Mouse (Mus musculus): ENCODE measurements around the gene Tmem25.

Tmem25 gene

DNA sequence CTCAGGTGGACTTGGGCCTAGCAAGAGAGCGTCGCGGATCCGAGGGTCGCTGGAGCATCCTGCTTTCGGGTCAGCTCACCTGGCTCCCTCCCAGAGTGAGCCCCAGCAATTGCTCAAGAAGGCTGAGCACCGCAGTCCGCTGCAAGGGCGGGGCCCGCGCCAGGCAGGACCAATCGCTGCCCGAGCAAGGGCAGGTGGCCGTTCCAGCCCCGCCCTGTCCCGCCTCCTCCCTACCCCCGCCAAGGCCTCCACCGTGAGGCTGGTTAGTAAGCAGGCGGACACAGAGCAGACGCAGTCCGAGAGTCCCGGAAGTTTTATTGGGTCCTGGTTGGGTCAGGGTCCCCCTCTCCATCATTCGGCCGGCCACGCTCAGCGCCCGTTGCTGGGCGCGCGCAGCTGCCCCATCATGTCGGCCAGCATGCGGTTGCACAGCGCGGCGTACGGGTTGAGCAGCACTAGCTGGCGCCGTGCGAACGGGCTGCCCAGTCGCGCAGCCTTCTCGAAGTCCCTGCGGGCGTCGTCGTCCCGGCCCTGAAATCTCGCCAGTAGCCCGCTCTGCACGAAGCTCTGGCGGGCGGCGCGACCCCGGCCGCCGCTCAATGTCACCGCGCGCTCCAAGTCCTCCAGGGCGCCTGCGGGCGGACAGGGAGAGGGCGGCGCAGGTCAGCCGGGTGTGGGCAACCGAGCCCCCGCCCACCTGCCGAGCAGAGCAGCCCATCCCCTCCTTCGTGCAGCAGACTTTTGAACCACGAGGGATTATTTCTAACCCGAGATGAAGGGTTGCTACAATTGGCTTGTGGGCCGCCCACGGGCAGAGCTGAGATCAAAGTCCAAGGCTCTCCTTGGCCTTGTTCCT, at the start of gene Tmem25:
TSS of gene Tmem25 (minus strand) at position 206 of the 856 bp plus-strand sequence.
- peak; percentile 81 to 92 for DNase-seq (ENCODE audit: low spot score in 2 of 2)

GRCm38 (mm10) chr9:44847446-44847845, 48.3 kb upstream of the Tmem25 start:
- no peak for DNase-seq (ENCODE audit: low spot score in 2 of 2)

DNA sequence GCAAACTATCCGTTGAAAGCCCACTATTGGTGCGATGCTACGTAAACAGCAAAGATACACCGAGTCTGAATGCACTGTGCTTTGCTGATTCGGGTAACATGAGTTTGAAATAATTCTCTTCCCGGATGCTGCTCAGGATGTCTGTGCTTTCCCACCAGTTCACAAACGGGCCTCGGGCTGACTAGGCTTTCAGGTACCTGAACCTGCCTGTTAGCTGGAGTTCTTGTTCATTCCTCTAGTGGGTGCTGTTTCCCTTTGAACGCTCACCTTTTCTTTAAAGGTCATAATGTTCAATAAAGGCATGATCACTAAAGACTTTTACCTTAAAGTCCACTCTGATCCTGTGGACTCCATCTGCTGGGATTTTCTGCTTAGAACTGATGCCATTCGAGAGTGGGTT, 42.1 kb upstream of the Tmem25 start:
- DNase-seq (ENCODE audit: low spot score in 2 of 2) = no peak

DNA sequence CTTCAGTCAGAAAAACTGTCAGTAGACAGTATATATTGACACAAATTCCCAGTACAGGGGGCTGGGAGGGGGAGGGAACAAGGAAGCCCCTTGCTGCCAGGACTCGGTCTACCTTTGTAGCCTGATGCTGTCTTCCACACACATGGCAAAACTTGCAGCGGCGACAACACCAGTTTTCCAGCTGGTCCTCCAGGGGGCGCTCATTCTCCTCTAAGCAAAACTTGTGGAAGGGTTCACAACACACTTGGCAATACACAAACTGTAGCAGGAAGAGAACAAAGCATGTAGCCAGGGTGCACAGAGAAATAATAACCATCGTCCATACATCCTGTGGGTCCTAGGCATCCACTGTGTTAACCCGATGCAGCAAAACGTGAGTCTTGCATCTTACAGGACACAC, 37.3 kb upstream of the Tmem25 start:
- peak; percentile 48 to 65 for DNase-seq (ENCODE audit: low spot score in 2 of 2)

DNA sequence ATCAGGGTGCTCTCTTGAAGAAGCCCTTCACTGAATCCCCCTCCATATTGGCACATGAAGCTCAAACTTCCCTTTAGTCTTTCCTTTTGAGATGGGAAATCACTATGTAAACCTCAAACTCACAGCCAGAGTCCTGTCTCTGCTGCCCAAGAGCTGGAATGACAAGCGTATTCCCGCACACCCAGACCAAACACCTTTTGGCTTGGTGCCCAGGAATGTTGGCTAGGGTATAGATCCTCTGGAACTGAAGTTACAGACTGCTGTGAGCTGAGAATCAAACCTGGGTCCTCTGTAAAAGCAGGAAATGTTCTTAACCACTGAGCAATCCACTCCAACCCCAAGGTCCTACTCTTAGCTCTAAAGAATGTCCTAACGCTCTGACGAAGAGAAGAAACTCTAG, 33.2 kb upstream of the Tmem25 start:
- no peak for DNase-seq (ENCODE audit: low spot score in 2 of 2)

DNA sequence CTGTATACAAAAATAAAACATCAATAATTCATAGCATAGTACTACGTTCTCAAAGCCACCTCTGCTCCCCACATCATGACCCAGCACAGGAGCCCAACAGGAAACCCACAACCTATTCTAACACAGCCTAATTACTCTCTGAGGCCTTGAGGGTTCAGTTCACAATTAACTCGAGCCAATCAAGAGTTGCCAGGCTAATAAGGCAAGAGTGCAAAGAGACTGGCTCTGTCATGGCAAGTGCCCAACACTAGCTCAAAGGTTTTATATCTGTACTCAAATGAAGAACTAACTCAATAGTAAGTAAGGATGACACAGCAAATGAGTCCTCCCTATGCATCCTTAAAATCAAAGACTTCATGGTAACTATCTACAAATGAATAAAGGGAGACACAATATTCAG, 31.4 kb upstream of the Tmem25 start:
- no peak for DNase-seq (ENCODE audit: low spot score in 2 of 2)

- no peak for DNase-seq (ENCODE audit: low spot score in 2 of 2)
Measured at GRCm38 (mm10) chr9:44828944-44829343, 29.8 kb upstream of the Tmem25 start.

DNA sequence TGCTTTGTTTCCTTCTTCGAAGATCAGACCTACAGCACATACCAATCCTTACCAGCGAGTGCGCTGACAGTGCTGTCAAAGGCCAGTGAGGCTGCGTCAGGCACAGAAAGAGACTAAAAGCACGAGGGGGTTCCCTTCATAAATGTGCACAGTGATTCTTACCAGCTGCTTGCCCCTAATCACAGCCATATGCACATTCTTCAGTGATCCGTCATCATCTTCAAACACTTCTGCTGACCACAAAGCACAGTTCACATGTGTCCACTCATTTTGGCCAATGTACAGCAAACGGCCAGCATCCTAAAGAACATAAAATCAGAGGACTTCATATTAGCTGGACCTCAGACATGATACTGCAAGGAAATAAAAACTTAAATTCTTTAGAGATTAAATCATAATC, 27.6 kb upstream of the Tmem25 start:
- no peak for DNase-seq (ENCODE audit: low spot score in 2 of 2)

DNA sequence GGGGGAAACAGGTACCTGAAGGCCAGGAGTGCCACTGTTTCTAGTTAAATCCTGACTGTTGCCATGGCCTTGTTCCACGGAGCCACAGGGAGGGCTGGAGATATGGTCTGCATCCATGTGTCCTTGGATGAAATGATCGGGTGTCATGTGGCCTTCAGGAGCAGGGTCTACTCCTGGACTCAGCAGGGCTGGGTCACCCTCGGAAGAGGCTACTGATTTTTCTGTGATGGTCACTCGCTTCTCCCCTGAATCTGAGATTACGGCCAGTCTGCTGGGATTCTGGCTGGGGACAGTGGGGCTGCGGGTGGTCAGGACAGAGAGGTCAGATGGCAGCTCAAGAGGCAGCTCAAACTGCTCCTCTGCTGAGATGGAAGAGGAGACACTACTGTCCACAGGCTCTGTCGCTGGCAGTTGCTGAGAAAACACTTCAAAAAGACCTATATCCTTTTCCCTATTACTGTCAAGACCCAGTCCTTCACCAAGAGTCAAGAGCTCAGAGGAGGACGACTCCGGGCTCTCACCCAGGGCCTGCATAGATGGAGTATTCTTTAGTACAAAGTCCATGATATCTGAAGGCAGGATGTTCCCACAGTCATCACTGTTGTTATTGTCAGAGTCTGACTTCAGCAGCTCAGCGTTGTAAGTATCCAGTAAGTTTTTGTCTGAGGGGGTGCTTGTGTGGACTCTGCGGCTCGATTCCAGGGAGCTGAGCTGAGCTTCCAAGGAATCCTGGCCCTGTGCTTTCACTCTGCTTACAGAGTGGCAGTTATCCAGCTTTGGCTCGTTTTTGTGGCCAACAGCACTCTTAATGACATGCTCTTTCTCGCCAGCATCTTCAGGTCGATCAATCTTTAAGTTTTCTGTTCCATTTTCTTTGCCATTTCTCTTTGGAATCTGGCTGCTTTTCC, 21.1 kb upstream of the Tmem25 start:
- DNase-seq (ENCODE audit: low spot score in 2 of 2) = no peak

DNA sequence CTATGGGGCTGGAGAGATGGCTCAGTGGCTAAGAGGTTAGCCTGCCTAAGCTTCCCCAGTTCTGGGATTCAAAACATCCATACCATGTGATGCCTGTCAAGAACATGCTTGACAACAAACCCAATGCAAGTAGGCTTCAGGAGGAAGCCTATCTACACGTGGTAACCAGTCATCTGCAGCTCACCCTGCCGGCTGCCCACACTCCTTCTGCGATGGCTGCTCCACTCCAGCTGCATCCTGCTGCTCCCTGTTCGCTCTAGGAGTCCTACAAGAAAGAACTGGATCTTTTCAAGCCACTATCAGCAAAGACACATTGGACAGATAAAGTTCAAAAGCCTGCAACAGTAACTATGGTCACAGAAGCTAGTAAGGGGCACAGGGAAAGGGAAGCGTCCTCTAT, 18.4 kb upstream of the Tmem25 start:
- DNase-seq (ENCODE audit: low spot score in 2 of 2) = no peak

DNA sequence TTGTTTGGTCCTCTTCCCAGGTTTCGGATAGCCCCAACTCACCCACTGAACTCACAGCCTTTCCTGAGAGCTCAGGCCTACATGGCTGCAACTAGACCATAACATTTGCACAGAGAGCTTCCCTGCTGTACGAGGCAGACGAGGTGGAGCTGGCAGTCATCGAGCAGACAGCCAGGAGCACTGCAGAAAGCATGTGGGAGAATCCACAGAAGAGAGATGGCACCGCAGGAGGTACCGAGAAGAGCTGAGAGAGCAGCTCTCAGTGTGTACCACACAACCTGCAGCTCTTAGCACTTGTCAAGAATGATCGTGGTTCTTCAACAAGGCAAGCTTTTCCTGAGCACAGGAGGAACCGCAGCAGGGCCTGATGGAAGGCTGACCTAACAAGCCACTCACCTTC, 15.1 kb upstream of the Tmem25 start:
- no peak for DNase-seq (ENCODE audit: low spot score in 2 of 2)

- DNase-seq (ENCODE audit: low spot score in 2 of 2) = no peak
Measured at GRCm38 (mm10) chr9:44810316-44810715, 11.2 kb upstream of the Tmem25 start.

DNA sequence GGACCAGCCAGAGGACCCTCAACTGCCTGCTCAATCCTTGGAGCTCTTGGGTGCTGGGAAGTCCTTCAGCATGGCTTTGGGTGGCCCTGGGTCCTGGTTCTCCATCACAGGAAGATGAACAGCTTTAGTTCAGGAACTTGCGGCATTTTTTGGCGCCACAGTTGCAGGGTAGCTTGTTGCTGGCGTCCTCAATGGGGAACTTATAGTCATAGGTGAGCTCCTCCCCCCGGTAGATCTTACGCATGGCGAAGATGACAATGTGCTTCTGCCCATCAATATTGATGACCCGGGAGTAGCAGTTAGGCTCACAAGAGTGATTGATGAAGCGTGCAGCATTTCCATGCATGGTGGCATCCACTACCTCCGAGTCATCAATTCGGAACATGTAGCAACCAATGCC, 8.7 kb upstream of the Tmem25 start:
- no peak for DNase-seq (ENCODE audit: low spot score in 2 of 2)

DNA sequence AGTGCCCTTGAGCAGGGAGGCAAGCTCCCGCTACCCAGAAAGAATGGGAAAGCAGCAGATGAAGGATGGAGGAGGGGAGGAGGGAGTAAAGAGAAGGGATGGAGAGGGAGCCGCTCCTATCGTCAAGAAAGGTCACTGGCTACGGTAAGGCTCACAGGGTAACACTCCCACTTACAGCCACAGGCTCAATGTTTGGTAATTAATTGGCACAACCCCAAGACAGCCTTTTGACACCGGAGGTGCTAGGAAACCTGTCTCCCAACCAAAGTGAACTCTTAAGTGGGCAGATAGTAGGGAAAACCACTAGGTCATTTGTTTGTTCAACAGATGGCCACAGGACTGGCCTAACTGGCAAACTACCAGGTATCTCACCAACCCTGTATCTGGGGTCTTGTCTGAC, 8.0 kb upstream of the Tmem25 start:
- no peak for DNase-seq (ENCODE audit: low spot score in 2 of 2)

DNA sequence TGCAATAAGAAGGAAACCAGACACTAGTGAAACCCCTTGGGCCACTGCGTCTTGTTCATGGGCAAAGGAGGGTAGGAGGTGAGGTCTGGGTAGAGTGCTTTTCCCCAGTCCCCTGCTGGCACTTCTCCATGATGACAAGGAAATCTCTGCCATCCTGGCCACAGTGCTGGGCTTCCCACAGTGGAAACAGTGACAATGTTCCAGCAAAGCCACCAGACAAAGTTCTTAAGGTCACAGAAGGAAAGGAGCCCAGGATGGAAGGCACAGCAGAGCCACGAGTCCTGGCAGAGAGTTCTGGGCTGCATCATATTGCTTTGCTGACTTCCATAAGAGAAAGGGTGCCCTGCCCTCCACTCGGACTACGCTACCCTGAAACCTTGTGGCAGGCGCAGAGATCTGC, 6.4 kb upstream of the Tmem25 start:
- no peak for DNase-seq (ENCODE audit: low spot score in 2 of 2)

- no peak for DNase-seq (ENCODE audit: low spot score in 2 of 2)
Measured at GRCm38 (mm10) chr9:44804678-44805077, 5.6 kb upstream of the Tmem25 start.

- DNase-seq (ENCODE audit: low spot score in 2 of 2) = peak in 1 of 2 experiments; percentile 33
Measured at GRCm38 (mm10) chr9:44802808-44803450, 3.8 kb upstream of the Tmem25 start, which contains the start of gene Ttc36. Gene Ttc36, minus strand, starts transcription at chr9:44803072.

- no peak for DNase-seq (ENCODE audit: low spot score in 2 of 2)
Measured at GRCm38 (mm10) chr9:44801669-44802068, 2.6 kb upstream of the Tmem25 start.

DNA sequence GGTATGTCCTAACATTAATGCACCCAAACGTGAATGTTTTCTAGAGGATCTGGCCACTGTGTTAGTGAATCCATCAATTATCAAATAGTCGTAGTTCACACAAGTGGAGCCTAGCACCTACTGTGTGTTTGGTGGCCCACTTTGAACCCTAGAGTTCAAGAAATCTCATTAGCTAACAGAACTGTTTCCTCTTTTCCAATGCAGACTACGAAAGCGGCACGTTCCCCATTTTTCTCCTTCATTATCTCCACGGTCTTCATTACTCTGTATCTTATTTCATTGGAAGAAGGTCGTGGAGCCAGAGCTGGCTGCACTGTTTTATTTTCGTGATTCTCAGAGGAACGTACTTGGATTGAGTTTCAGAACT, 834 bp upstream of the Tmem25 start:
- DNase-seq (ENCODE audit: low spot score in 2 of 2) = no peak

DNA sequence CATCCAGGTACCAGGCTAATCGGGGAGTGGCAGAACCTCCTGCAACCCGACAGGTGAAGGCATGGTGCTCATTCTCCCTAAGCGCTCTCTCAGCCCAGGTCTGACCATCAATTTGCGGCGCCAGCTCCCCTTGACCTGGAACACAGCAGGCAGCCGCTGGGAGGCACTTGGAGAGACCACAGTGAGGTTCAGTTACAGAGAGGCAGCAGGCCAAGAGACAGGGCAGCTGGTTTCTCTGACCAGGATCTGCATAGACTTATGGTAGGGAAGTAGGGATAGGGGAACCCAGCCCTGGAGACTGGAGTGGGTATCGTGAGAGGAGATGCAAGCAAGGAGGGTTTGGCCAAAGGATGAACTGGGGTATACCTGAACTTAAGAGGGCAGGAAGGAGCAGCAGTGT, 809 bp downstream of the Tmem25 start:
- no peak for DNase-seq (ENCODE audit: low spot score in 2 of 2)

DNA sequence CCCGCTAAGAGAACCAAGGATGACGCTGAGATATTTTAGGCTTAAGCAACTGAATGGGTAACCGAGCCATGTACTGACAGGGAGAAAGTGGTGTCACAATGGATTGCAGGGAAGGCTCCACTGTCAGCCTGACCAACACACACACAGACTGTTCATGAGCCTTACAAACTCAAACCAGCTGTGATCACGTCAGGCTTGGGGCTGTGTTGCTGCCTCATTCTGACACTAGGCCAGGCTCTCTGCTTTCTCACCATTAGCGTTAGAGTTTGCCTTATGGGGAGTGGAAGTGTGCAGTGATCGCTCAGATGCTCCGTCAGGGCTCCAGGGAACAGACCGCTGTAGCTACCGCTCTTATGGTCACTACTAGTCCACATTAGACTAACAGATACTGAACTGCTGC, 6.3 kb downstream of the Tmem25 start:
- no peak for DNase-seq (ENCODE audit: low spot score in 2 of 2)
